Mouse (Mus musculus) adrenal gland, postnatal 25 days (tissue): ENCODE measurements around the gene Cda. TPM values are rescaled to one million over a fixed set of nuclear protein-coding genes. Genes with fewer than 3 reads are reported as not detected.

Source experiments
- DNase-seq: peaks from one replicate; pipeline ENCODE4 v3.0.0; 2021; ENCODE audit warnings: mixed read lengths
- long read RNA-seq: library from polyadenylated mRNA; stranded (forward); transcript quantifications from one replicate; pipeline ENCODE4 v2.0.0, GENCODE M21; 2021
- total RNA-seq: library from RNA; stranded (reverse); gene quantifications from 2 replicates; pipeline ENCODE4 v1.2.3, GENCODE M21; 2021

The Cda gene
- total RNA-seq = 13.8 and 20.3 TPM in 2 replicates
- long read RNA-seq, transcript Cda-201 (4 exons, 846 nt) = major isoform, 14 of 22 reads
- long read RNA-seq, partial matches to known transcripts = 1 of 22 reads
- long read RNA-seq, other reads (novel, unspliced or antisense) = 5 of 22 reads

- peak; percentile 89 for DNase-seq
Measured at GRCm38 (mm10) chr4:138367641-138368497, at the start of gene Cda. Gene Cda (minus strand): TSS chr4:138367992.

DNA sequence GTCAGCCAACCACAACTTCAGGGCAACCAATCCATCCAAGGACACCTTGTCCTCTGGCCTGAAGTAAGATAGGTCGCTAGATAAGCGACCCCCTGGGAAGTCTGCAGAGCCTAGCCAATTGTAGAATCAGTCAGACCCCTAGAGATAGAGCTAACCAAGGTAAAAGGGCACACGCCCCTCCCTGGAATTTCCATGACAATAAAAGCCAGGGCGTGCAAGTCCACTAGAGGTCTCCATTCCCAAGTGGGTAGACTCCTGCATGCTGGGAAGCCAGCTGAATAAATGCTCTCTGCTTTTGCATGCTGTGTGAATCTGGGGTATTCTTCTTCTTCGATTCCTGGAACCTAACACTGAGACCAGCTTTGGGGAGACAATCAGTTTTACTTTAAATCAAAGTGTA is 48.6 kb upstream of the Cda start:
- DNase-seq = no peak

GRCm38 (mm10) chr4:138415991-138416390 is 48.2 kb upstream of the Cda start:
- DNase-seq = no peak

GRCm38 (mm10) chr4:138414725-138415124 is 46.9 kb upstream of the Cda start:
- no peak for DNase-seq

GRCm38 (mm10) chr4:138411504-138412121 is 43.8 kb upstream of the Cda start:
- DNase-seq = no peak

DNA sequence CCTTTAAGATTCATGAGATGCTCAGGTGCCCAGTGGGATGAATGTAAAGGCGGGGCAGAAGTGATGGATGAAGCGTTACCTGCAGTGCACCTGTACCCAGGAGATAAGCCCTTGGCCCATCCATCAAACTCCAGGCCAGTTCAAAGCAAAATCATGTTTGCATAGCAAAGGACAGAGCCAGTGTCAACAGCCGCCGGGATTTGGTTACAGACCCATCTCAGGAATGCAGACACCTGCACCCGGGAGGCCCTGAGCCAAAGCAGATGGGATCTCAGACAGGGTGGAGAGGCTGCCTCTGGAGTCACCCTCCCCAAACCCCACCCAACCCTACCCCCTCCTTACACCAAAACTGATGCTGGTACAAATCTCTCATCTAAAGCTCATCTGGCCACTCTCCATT is 43.2 kb upstream of the Cda start:
- no peak for DNase-seq

DNA sequence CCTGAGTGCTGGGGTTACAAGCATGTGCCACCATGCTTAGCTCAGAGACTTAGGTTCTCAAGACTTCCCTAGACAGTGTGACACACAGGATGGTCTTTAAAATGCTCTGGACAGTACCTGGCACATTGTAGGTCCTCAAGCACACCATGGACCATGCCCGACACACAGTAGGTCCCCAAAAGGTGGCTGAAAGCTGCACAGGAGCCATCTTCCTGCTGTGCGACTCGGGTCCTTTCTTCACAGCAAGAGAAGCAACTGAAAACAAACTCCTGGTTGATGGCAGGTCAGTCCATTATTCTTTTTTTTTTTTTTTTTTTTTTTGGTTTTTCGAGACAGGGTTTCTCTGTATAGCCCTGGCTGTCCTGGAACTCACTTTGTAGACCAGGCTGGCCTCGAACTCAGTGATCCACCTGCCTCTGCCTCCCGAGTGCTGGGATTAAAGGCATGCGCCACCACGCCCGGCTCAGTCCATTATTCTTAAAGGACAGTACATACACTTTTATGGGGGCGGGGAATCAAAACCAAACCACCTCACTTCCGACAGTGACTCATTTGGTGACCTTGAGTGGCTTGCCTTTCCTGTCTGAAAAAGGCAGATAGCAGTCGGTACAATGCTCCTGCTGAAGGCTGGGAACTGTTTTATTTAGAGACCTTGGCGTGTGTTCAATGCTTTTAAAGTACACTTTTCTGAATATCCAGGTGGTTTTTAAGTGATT is 39.8 kb upstream of the Cda start:
- peak; percentile 40 for DNase-seq

DNA sequence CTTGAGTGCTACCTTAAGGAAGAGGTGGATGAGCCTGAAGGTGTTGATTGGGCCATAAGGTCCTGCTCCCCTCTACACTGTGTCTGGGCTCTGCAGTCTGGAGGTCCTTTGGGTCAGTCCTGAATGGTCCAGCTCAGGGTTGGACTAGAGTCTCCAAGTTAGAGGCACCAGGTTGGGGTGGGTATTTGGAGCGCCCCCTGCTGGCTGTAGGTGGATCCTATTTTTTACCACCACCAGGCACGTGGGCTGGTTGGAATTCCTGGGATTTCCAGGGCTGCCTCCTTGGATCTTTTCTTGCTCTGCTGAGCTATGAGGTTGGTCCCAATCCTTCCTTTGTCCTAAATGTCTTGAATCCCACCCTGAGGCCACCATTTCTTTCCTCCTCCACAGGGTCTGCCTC is 37.0 kb upstream of the Cda start:
- peak; percentile 71 for DNase-seq

DNA sequence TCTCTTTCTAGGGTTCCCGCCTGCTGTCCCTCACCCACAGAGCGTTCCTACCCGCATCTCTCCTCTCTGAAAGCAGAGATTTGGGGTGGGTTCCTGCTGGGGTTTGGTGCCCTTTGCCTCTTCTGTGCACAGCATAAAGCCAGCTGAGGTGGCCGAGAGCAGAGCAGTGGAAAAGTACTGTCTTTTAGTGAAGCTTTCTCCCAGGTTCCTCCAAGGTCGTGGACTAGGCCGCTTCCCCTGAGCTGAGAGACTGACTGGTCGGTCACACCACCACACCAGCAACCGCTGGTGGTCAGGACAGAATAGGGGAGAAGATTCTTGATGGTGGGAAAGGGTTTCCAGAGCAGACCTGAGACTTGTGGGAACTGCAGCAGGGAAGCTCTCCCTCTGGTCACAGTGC is 28.9 kb upstream of the Cda start:
- peak; percentile 28 for DNase-seq

DNA sequence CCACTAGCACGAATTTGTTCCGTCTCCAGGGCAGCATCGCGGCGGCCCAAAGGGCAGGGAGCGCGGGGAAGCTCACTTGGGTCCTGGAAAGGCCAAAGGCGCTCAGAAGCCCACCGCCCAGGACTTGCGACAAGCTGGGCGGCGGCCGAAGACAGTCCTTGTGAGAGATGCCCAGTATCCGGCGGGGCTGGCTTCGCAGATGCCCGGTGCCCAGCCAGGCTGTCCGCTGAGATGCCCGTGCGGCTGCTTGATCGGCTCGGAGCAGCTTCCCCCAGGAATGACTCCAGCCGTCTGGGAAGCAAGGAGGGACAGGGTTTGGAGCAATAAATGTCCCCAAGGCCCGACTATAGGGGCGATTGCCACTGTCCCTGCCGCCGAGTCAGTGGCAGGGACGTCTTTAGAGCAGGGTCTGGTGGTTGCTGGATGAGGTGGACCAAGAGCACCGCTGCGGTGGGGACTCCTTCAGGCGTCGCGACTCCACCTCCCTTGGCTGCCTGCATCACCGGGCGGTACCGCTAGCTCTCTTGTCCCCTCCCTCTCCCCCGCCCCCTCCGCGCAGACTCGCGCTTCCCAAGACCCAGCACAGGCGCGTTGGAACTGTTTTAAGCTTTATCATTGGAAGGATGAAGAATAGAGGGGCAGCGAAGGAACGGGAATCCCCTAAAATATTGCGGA is 28.3 kb upstream of the Cda start, which contains the start of gene Fam43b:
TSS of gene Fam43b (minus strand) at position 558 of the 675 bp plus-strand sequence.
- DNase-seq = peak; percentile 78

GRCm38 (mm10) chr4:138395087-138395970 is 27.5 kb upstream of the Cda start:
- DNase-seq = peak; percentile 50

GRCm38 (mm10) chr4:138393703-138394102 is 25.9 kb upstream of the Cda start:
- DNase-seq = no peak

- DNase-seq = no peak
Measured at GRCm38 (mm10) chr4:138383789-138384188, 16.0 kb upstream of the Cda start.

DNA sequence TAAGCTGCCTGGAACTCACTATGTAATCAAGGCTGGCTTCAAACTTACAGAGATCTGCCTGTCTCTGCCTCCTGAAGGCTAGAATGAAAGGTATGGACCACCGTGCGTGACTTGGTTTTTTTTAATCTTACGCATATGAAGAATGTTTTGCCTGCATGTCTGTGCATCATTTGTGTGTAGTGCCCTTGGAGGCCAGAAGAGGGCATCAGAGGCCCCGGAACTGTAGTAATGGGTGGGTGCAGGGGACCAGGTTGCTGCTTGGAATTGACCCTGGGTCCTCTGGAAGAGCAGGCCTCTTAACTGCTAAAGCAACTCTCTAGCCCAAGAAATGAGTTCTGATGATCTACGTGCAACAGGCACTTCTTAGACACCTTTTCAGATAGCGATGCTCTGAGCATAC is 14.7 kb upstream of the Cda start:
- no peak for DNase-seq

- no peak for DNase-seq
Measured at GRCm38 (mm10) chr4:138380132-138380689, 12.4 kb upstream of the Cda start.

DNA sequence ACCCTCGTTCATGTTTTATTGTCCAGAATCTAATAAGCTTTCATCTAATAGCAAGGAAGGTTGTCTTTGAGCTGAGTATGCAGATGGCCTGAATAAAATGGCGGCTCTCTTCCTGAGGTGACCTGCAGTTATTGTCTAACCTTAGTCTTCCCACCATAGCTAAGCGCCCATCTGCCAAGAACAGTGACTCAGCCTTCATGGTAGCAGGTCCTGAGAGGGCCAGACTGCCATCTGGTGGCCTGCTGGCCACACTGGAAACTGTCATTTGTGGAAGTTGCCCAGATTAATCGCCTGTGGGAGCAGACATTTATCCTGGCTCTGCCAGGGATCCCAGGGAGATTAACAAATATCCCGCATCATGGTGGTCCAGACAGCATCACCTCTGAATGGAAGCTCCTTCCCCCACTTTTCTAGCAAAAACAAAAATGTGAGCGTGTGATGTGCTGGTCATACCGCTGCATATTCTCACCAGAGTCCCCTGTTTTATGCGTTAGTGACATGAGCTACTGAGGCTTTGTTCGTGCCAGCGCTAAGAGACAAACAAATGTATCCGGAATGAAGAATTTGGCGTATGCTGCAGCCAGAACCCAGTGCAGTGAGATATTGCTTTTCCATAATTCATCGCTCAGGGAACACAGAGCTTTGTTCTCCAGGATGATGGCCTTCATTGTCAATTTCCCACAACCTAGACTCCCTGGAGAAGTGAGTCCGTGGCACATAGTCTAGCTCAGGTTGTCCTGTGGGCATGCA is 11.5 kb upstream of the Cda start:
- DNase-seq = peak; percentile 79

DNA sequence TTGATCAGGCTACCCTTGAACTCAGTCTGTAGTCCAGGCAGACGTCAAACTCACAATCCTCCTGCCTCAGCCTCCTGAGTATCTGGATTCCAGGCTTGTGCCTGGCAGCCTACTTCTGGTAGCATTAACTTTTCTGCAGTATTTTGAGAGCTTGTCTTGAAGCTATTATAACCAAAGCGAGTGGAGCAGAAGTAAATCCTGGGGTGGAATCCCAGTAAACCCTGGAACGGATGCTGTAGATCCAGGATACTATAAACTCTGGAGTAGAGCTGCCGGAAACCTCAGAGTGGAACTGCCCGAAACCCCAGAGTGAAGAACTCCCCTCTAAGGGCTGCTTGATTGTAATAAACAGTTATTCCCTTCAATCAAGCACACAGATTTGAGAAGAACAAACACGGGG is 9.7 kb upstream of the Cda start:
- peak; percentile 39 for DNase-seq

DNA sequence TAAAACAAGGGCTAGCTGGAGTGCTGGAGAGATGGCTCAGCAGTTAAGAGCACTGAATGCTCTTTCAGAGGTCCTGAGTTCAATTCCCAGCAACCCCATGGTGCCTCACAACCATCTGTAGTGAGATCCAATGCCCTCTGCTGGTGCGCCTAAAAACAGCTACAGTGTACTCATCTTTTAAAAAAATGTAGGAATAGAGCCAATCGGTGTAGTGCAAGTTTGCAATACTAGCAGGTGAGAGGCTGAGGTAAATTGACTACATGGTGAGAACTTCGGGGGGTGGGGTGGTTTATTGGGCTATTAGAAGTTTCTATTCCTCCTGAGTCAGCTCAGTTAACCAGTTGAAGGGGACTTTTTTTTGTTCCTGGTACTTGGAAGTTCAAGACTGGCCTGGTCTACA is 7.3 kb upstream of the Cda start:
- DNase-seq = no peak

DNA sequence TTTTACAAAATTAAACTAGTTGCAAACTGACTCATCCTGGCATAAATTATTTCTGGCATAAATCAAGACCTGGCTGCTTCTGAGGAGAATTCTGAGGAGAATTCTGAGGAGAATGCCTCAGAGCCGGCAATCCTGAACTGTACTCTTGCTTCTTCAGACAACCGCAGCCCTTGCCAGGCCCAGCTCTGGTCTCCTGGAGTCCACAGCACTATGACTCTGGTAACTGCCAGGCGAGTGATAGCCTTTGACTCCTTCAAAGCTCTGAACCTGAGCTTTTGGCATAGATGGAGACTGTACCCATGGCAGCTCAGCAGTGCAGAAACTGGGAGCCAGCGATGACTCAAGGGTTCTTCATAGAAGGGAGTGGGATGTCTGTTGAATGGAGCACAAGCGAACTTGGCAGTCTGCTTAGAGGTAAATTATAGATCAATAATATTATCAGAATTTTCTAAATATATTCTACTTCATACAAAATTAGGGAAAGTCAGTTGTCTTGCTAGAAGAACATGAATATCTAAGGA is 3.3 kb upstream of the Cda start:
- DNase-seq = no peak
